Mouse (Mus musculus) liver, adult 2 months (tissue): ENCODE measurements around the gene Fam129a. TPM values are rescaled to one million over a fixed set of nuclear protein-coding genes. Genes with fewer than 3 reads are reported as not detected.
A peak's percentile ranks its signal among the peaks of the same experiment; 100 is the strongest.

Source experiments
- DNase-seq: peaks from one replicate; pipeline ENCODE4 v3.0.0-alpha.2; 2011; ENCODE audit warnings: low read depth, low spot score; ENCODE audit errors: extremely low read depth
- H3K27ac ChIP-seq: fragments of 200-500 bp; replicated peaks from 2 replicates; pipeline ENCODE4 v1.5.1; 2012; ENCODE audit warnings: low read depth, mild to moderate bottlenecking, control low read depth, inconsistent platforms, low read length; ENCODE audit not compliant: insufficient read depth
- H3K27me3 ChIP-seq: fragments of 200-500 bp; 2 replicates; pipeline ENCODE4 v1.6.1; 2012; ENCODE audit warnings: mild to moderate bottlenecking, moderate library complexity, low read length, inconsistent platforms; ENCODE audit not compliant: control insufficient read depth, insufficient read depth
- H3K36me3 ChIP-seq: fragments of 200-500 bp; 2 replicates; pipeline ENCODE4 v1.6.1; 2012; ENCODE audit warnings: low read length, inconsistent platforms; ENCODE audit not compliant: control insufficient read depth, insufficient read depth
- H3K4me1 ChIP-seq: fragments of 200-500 bp; 2 replicates; pipeline ENCODE4 v1.6.1; 2011; ENCODE audit warnings: low read length; ENCODE audit not compliant: control insufficient read depth, insufficient read depth
- H3K4me3 ChIP-seq: fragments of 200-500 bp; 2 replicates; pipeline ENCODE4 v1.5.1; 2011; ENCODE audit warnings: low read depth, mild to moderate bottlenecking, control low read depth, low read length, moderate library complexity; ENCODE audit not compliant: insufficient read depth
- H3K79me2 ChIP-seq: fragments of 200-500 bp; 2 replicates; pipeline ENCODE4 v1.6.1; 2012; ENCODE audit warnings: inconsistent platforms, mild to moderate bottlenecking, low read length, moderate library complexity; ENCODE audit not compliant: control insufficient read depth, insufficient read depth
- H3K9ac ChIP-seq: fragments of 200-500 bp; 2 replicates; pipeline ENCODE4 v1.6.1; 2012; ENCODE audit warnings: low read depth, mild to moderate bottlenecking, control low read depth, inconsistent platforms, low read length
- CTCF ChIP-seq: fragments of 200-500 bp; IDR thresholded peaks from 2 replicates; pipeline ENCODE4 v1.5.1; 2011; ENCODE audit warnings: low read depth, low read length, control low read depth
- POLR2A ChIP-seq: fragments of 200-500 bp; IDR thresholded peaks from 2 replicates; pipeline ENCODE4 v1.6.1; 2011; ENCODE audit warnings: low read length, control low read depth; ENCODE audit not compliant: insufficient read depth; ENCODE audit errors: extremely low read depth
- WGBS: fragments of 180-500 bp; shearing (Covaris S2); methylation state at CpG from one replicate; pipeline ENCODE4 v1.1.7; 2018; 5-methylcytosine and 5-hydroxymethylcytosine counted together
- polyA plus RNA-seq: library from polyadenylated mRNA; depleted of rRNA; stranded (reverse); fragments of >200 nt; gene quantifications from 2 replicates; pipeline ENCODE4 v1.2.3, GENCODE M21; 2012
- total RNA-seq: library from RNA; depleted of rRNA; stranded (reverse); fragments of >200 nt; gene quantifications from 2 replicates; pipeline ENCODE4 v1.2.3, GENCODE M21; 2014

Gene Fam129a
- total and polyA plus RNA-seq, 2 experiments = 0.61 to 3.1 TPM

DNA sequence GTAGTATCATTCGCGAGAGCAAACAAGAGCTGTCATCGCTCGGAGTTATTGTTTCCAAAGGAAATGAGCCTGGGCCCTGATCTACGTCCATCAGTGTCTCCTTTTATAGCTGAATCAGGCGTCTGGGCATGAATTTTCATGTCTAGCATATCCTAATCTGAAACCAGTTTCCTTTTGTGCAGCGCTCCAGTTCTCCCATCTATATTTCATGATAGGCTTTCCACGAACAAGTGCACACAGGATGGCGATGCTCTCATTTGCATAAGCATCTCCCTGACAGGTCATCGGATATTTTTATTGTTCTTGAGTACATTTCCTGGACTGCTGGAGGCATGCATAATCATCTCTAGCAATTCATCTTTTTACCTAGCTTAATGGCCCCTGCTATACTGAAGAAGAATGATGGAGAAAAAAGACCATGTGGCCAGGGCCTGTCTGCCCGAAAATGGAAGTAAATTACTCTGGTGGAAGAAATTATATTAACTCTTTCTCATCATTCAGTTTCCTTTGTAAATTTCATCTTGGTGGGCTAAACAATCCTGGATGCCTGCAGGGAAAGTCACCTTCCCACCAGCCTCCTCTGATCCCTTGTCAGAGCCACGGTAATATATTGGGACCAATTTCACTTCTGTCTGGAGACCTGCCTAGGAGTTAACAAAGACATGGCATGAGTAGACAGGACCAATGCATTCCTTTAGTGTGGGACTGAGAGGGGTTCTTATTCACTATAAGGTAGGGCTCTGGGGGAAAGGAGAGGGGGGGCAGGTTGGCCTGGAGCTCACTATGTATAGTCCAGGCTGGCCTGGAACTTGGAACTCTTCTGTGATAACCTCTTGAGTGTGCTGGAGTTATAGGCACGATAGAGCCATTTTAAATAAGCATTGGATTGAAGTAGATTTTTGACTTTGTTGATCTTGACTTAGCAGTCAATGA is 21.4 kb downstream of the Fam129a start:
- WGBS = 81% methylated on average over 13 of the region's 13 CpGs
- H3K27me3 ChIP-seq = no peaks in the 10 kb centered on the region
- no peaks in the 10 kb centered on the region for H3K36me3 ChIP-seq
- no peaks in the 10 kb centered on the region for H3K79me2 ChIP-seq
- TF ChIP-seq CTCF = no peak
- no peak for TF ChIP-seq POLR2A
- H3K4me3 ChIP-seq = no peak overlapping the region
- H3K4me1 ChIP-seq = no peaks in the 10 kb centered on the region
- no peak for DNase-seq
- no peak overlapping the region for H3K27ac ChIP-seq
- H3K9ac ChIP-seq = no peak overlapping the region

GRCm38 (mm10) chr1:151594906-151595305 is 23.9 kb downstream of the Fam129a start:
- H3K27ac ChIP-seq = no peak overlapping the region; the same call in 1 of the 2 replicates
- H3K4me1 ChIP-seq = no peaks in the 10 kb centered on the region
- H3K4me3 ChIP-seq = no peak overlapping the region
- DNase-seq = peak; percentile 10
- no peaks in the 10 kb centered on the region for H3K36me3 ChIP-seq
- H3K79me2 ChIP-seq = no peaks in the 10 kb centered on the region
- H3K9ac ChIP-seq = no peak overlapping the region
- TF ChIP-seq CTCF = no peak
- no peak for TF ChIP-seq POLR2A
- WGBS = 87% methylated on average over 4 of the region's 4 CpGs
- no peaks in the 10 kb centered on the region for H3K27me3 ChIP-seq

- no peak for DNase-seq
- Histone ChIP-seq H3K9ac (no peak overlapping the region), H3K36me3 (no peaks in the 10 kb centered on the region), H3K4me1 (no peaks in the 10 kb centered on the region), H3K27me3 (no peaks in the 10 kb centered on the region), H3K4me3 (no peak overlapping the region), H3K79me2 (no peaks in the 10 kb centered on the region), H3K27ac (no peak overlapping the region)
- TF ChIP-seq POLR2A (no peak), CTCF (no peak)
- WGBS = 47% methylated on average over 12 of the region's 12 CpGs
Observed at GRCm38 (mm10) chr1:151595600-151596299, 24.8 kb downstream of the Fam129a start.

GRCm38 (mm10) chr1:151596562-151596961 is 25.6 kb downstream of the Fam129a start:
- Histone ChIP-seq H3K27me3 (no peaks in the 10 kb centered on the region), H3K4me3 (no peak overlapping the region), H3K4me1 (no peaks in the 10 kb centered on the region), H3K36me3 (no peaks in the 10 kb centered on the region), H3K79me2 (no peaks in the 10 kb centered on the region), H3K9ac (no peak overlapping the region), H3K27ac (no peak overlapping the region)
- 45% methylated on average over 8 of the region's 8 CpGs for WGBS
- no peak for TF ChIP-seq POLR2A
- TF ChIP-seq CTCF = no peak
- DNase-seq = no peak

GRCm38 (mm10) chr1:151597677-151598297 is 26.8 kb downstream of the Fam129a start:
- Histone ChIP-seq H3K4me1 (no peaks in the 10 kb centered on the region), H3K9ac (no peak overlapping the region), H3K36me3 (no peaks in the 10 kb centered on the region), H3K27me3 (no peaks in the 10 kb centered on the region), H3K27ac (no peak overlapping the region), H3K79me2 (no peaks in the 10 kb centered on the region), H3K4me3 (no peak overlapping the region)
- peak; percentile 40 for DNase-seq
- TF ChIP-seq POLR2A = no peak
- no peak for TF ChIP-seq CTCF
- WGBS = 52% methylated on average over 6 of the region's 6 CpGs
